Mouse (Mus musculus) embryonic facial prominence, embryonic 10.5 days (tissue): ENCODE measurements at regions not wholly inside any gene's neighbourhood (a gene's known extent, or its start where the extent isn't known, plus 50 kb on each side); places are given as distances from the start of the nearest gene placed in this dataset.

Experiments used
- DNase-seq: peaks from one replicate; pipeline ENCODE4 v3.0.0-alpha.2; 2017; ENCODE audit warnings: low spot score
- H3K27ac ChIP-seq: fragments of 300-500 bp; sonication (generic); replicated peaks from 2 replicates; pipeline ENCODE4 v1.5.1; 2016; ENCODE audit warnings: mild to moderate bottlenecking
- H3K27me3 ChIP-seq: fragments of 300-500 bp; sonication (generic); replicated peaks from 2 replicates; pipeline ENCODE4 v1.6.1; 2016; ENCODE audit warnings: low read depth, mild to moderate bottlenecking; ENCODE audit not compliant: poor library complexity, severe bottlenecking
- H3K36me3 ChIP-seq: fragments of 300-500 bp; sonication (generic); replicated peaks from 2 replicates; pipeline ENCODE4 v1.6.1; 2016; ENCODE audit warnings: mild to moderate bottlenecking, moderate library complexity
- H3K4me1 ChIP-seq: fragments of 300-500 bp; sonication (generic); 2 replicates; pipeline ENCODE4 v1.6.1; 2016
- H3K4me3 ChIP-seq: fragments of 300-500 bp; sonication (generic); 2 replicates; pipeline ENCODE4 v1.5.1; 2016; ENCODE audit warnings: mild to moderate bottlenecking, moderate library complexity
- H3K9me3 ChIP-seq: fragments of 300-500 bp; sonication (generic); 2 replicates; pipeline ENCODE4 v1.6.1; 2016; ENCODE audit warnings: mild to moderate bottlenecking
- WGBS: fragments of 180-500 bp; shearing (Covaris S2); methylation state at CpG from one replicate; pipeline ENCODE4 v1.1.7; 2016; 5-methylcytosine and 5-hydroxymethylcytosine counted together

- 88% methylated on average over 4 of the region's 4 CpGs for WGBS
- no peak overlapping the region for H3K4me3 ChIP-seq
- no peaks in the 10 kb centered on the region for H3K9me3 ChIP-seq
- H3K4me1 ChIP-seq, result no peaks in the 10 kb centered on the region
- no peaks in the 10 kb centered on the region for H3K27me3 ChIP-seq
- H3K36me3 ChIP-seq, result no peaks in the 10 kb centered on the region
- DNase-seq, result no peak
- no peak overlapping the region for H3K27ac ChIP-seq
These were observed 190.6 kb upstream of the Tapt1 start for GRCm38 (mm10) chr5:44416844-44417589.

- H3K36me3 ChIP-seq, result no peaks in the 10 kb centered on the region
- DNase-seq, result no peak
- H3K4me3 ChIP-seq, result no peak overlapping the region
- no peaks in the 10 kb centered on the region for H3K9me3 ChIP-seq
- no peak overlapping the region for H3K27ac ChIP-seq
- 79% methylated on average over 7 of the region's 7 CpGs for WGBS
- H3K4me1 ChIP-seq, result no peaks in the 10 kb centered on the region
- no peaks in the 10 kb centered on the region for H3K27me3 ChIP-seq
These were observed 188.0 kb upstream of the Tapt1 start for GRCm38 (mm10) chr5:44414441-44414840.

- H3K27ac ChIP-seq, result no peak overlapping the region
- no peak for DNase-seq
- H3K4me3 ChIP-seq, result no peak overlapping the region
- no peaks in the 10 kb centered on the region for H3K4me1 ChIP-seq
- H3K9me3 ChIP-seq, result no peaks in the 10 kb centered on the region
- no peaks in the 10 kb centered on the region for H3K27me3 ChIP-seq
- H3K36me3 ChIP-seq, result no peaks in the 10 kb centered on the region
- 81% methylated on average over 6 of the region's 6 CpGs for WGBS
These were observed 176.9 kb upstream of the Tapt1 start for GRCm38 (mm10) chr5:44403300-44403699.

- whole genome bisulfite sequencing, result 85% methylated on average over 8 of the region's 8 CpGs
- Histone ChIP-seq H3K9me3 (no peaks in the 10 kb centered on the region), H3K27me3 (no peaks in the 10 kb centered on the region), H3K4me3 (no peak overlapping the region), H3K4me1 (no peaks in the 10 kb centered on the region), H3K27ac (no peak overlapping the region), H3K36me3 (no peaks in the 10 kb centered on the region)
- no peak for DNase-seq
These were observed 174.3 kb upstream of the Tapt1 start for GRCm38 (mm10) chr5:44400573-44401332.

GRCm38 (mm10) chr5:44387237-44387810 lies 160.9 kb upstream of the Tapt1 start:
- H3K27ac ChIP-seq, result no peak overlapping the region
- no peak for DNase-seq
- WGBS, result 60% methylated on average over 6 of the region's 6 CpGs
- peaks cover 15% of the 10 kb centered on the region for H3K4me1 ChIP-seq
- H3K4me3 ChIP-seq, result no peak overlapping the region
- H3K9me3 ChIP-seq, result no peaks in the 10 kb centered on the region
- H3K27me3 ChIP-seq, result no peaks in the 10 kb centered on the region
- H3K36me3 ChIP-seq, result no peaks in the 10 kb centered on the region

- Histone ChIP-seq H3K9me3 (no peaks in the 10 kb centered on the region), H3K27me3 (no peaks in the 10 kb centered on the region), H3K27ac (peak overlapping the region; percentile 11; the same call in 1 of the 2 replicates), H3K4me1 (peaks cover 15% of the 10 kb centered on the region), H3K36me3 (no peaks in the 10 kb centered on the region), H3K4me3 (no peak overlapping the region)
- WGBS, result 29% methylated on average over 6 of the region's 6 CpGs
- peak; percentile 47 for DNase-seq
These were observed 159.8 kb upstream of the Tapt1 start for GRCm38 (mm10) chr5:44386176-44386575.

GRCm38 (mm10) chr5:44383049-44383448 lies 156.6 kb upstream of the Tapt1 start:
- no peak overlapping the region for H3K4me3 ChIP-seq
- H3K36me3 ChIP-seq, result no peaks in the 10 kb centered on the region
- no peak overlapping the region for H3K27ac ChIP-seq
- no peak for DNase-seq
- peaks cover 15% of the 10 kb centered on the region for H3K4me1 ChIP-seq
- H3K9me3 ChIP-seq, result no peaks in the 10 kb centered on the region
- H3K27me3 ChIP-seq, result no peaks in the 10 kb centered on the region

- Histone ChIP-seq H3K4me1 (peaks cover 3% of the 10 kb centered on the region; the same call in 1 of the 2 replicates), H3K27ac (no peak overlapping the region), H3K27me3 (no peaks in the 10 kb centered on the region), H3K4me3 (no peak overlapping the region), H3K36me3 (no peaks in the 10 kb centered on the region), H3K9me3 (no peaks in the 10 kb centered on the region)
- WGBS, result 28% methylated on average over 4 of the region's 4 CpGs
- DNase-seq, result peak; percentile 22
These were observed 143.6 kb upstream of the Tapt1 start for GRCm38 (mm10) chr5:44370006-44370405.

- WGBS, result 92% methylated on average over 1 of the region's 1 CpGs
- Histone ChIP-seq H3K27ac (no peak overlapping the region), H3K4me3 (no peak overlapping the region), H3K27me3 (no peaks in the 10 kb centered on the region), H3K4me1 (no peaks in the 10 kb centered on the region), H3K9me3 (no peaks in the 10 kb centered on the region), H3K36me3 (no peaks in the 10 kb centered on the region)
- no peak for DNase-seq
These were observed 125.9 kb upstream of the Tapt1 start for GRCm38 (mm10) chr5:44352324-44352723.

GRCm38 (mm10) chr5:44341457-44342014 lies 115.1 kb upstream of the Tapt1 start:
- Histone ChIP-seq H3K27me3 (no peaks in the 10 kb centered on the region), H3K36me3 (no peaks in the 10 kb centered on the region), H3K4me1 (no peaks in the 10 kb centered on the region), H3K4me3 (no peak overlapping the region), H3K9me3 (no peaks in the 10 kb centered on the region), H3K27ac (no peak overlapping the region)
- WGBS, result 88% methylated on average over 2 of the region's 2 CpGs
- DNase-seq, result no peak

- WGBS, result 93% methylated on average over 4 of the region's 4 CpGs
These were observed 112.2 kb upstream of the Tapt1 start for GRCm38 (mm10) chr5:44338662-44339061.

GRCm38 (mm10) chr5:44335756-44336155 lies 109.3 kb upstream of the Tapt1 start:
- Histone ChIP-seq H3K27ac (no peak overlapping the region), H3K9me3 (peaks cover 2% of the 10 kb centered on the region; the same call in 1 of the 2 replicates), H3K4me1 (no peaks in the 10 kb centered on the region), H3K36me3 (no peaks in the 10 kb centered on the region), H3K27me3 (no peaks in the 10 kb centered on the region), H3K4me3 (no peak overlapping the region)
- 94% methylated on average over 5 of the region's 5 CpGs for WGBS
- DNase-seq, result no peak

More at GRCm38 (mm10) chr5:44338662-44339061, 112.2 kb upstream of the Tapt1 start:
- Histone ChIP-seq H3K27me3 (no peaks in the 10 kb centered on the region), H3K27ac (no peak overlapping the region), H3K4me3 (no peak overlapping the region), H3K4me1 (no peaks in the 10 kb centered on the region), H3K36me3 (no peaks in the 10 kb centered on the region), H3K9me3 (no peaks in the 10 kb centered on the region)
- DNase-seq, result no peak
